Mouse (Mus musculus) left cerebral cortex, adult 6 months (tissue): ENCODE measurements around the gene Igfals. TPM values are rescaled to one million over a fixed set of nuclear protein-coding genes. Genes with fewer than 3 reads are reported as not detected.

Experiments used
- long read RNA-seq, 2 experiments: library from polyadenylated mRNA; unstranded; transcript quantifications; one replicate each; pipeline ENCODE4 v2.0.0; 2019 to 2020
- polyA plus RNA-seq: library from polyadenylated mRNA; unstranded; fragments of <200 nt; fragmentation: Nextera tagmentation; gene quantifications from 2 replicates; pipeline ENCODE4 v1.2.3, GENCODE M21; 2021

Gene Igfals
- not detected in 2 replicates for polyA plus RNA-seq
- long read RNA-seq, experiment 1 = 0 reads
- long read RNA-seq, experiment 2 = 0 reads

DNA sequence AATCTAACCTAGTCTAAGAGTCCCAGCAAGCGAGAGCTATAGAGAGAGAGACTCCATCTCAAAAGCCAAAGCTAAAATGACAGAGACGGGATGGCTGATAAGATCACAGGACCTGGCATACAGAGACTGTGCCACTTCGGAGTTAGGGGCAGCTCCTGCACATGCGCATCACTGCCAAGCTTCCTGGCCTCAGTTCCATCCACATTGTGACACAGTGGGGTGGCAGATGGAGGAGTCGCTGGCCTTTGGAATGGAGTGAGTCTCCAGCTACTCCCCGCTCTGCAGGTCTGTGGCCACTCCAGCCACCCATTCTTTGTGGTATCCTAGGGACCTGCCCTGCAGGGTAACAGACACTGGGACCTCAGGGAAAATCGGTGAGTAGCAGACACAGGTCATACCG lies at the start of gene Igfals:
Igfals (plus strand) TSS at position 222 of the 400 bp plus-strand sequence.

DNA sequence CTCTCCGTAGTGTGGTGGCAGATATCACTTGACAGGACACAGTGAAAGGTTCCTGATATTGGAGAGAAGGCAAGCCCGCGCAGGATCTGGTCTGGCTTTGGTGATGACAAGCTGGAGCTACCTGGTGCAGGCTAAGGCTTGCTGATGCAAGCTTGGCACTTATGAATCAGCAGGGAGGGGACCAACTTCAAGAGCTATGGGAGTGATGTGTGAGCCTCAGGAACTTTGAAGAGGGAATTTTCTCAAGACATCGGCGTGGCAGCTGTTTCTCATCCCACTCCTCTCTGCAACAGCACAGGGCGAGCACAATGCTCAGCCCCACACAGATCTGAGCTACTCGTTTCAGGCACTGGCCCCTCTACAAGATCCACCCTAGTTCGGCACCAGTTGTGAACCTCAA lies 26.0 kb upstream of the Igfals start, which contains the start of gene Hagh:
Hagh (plus strand) TSS at position 302 of the 400 bp plus-strand sequence.

GRCm38 (mm10) chr17:24850065-24850772 lies 15.6 kb upstream of the Igfals start, which contains the start of gene Fahd1:
Gene Fahd1 (minus strand): TSS chr17:24850364.

DNA sequence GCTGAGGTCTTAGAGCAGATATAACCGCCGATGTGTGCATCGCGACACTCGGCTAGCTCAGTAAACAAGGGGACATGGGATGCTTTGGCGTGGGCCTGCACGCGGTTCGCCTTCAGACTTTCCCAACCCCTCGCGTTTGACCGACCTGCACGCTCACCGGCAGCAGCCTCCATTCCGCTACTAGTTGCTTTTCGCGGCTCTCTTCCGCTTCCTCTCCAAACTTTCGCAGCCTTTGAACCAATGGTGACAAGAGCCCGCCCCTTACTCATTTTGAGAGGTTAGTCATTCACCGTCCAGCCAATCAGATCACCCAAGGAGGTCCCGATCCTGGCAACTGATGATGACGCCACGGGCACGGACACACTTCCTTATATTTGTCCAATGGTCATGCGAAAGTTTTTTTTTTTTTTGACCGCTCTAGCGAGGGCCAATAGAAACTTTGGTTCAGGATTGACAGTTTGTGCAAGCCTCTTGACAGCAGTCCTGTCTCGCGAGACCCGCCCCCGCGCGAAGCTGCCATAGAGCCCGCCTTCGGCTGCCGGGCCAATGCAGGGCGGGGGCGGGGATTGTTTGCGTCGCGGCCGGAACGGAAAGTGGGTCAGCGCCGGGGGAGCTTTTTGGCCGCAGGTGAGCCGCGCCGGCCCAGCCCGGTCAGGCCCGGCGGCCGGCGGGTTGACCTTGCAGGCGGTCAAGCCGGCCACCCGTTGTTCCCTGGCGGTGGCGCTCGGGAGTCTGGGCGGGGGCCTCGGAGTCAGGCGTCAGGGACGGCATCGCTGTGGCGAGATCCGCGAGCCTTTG lies 20.5 kb downstream of the Igfals start, which contains the start of the genes Nubp2 and Spsb3:
Nubp2 (minus strand) TSS at position 216 of the 798 bp plus-strand sequence.
Spsb3 (plus strand) TSS at position 510 of the 798 bp plus-strand sequence.

GRCm38 (mm10) chr17:24894995-24895547 lies 29.3 kb downstream of the Igfals start, which contains the start of the genes Eme2 and Mrps34:
Gene Eme2 (minus strand): TSS chr17:24895087.
Gene Mrps34 (plus strand): TSS chr17:24895116.

GRCm38 (mm10) chr17:24896241-24896992 lies 30.6 kb downstream of the Igfals start, which contains the start of gene Nme3:
Gene Nme3 (plus strand): TSS chr17:24896500.

Other genes with a start within 250 kb of the Igfals start
- gene Tsc2, start 233.4 kb upstream of the Igfals start, polyA plus RNA-seq = 60.7 and 86.2 TPM in 2 replicates
- 5.6 and 5.9 TPM in 2 replicates for gene Nthl1, start 233.3 kb upstream of the Igfals start, polyA plus RNA-seq
- gene Slc9a3r2, start 215.7 kb upstream of the Igfals start, polyA plus RNA-seq = 39.3 and 41.9 TPM in 2 replicates
- gene Npw, start 207.5 kb upstream of the Igfals start, polyA plus RNA-seq = 0.47 and 0.65 TPM in 2 replicates
- gene Zfp598, start 196.3 kb upstream of the Igfals start, polyA plus RNA-seq = 1.3 and 2.4 TPM in 2 replicates
- gene Syngr3, start 176.0 kb upstream of the Igfals start, polyA plus RNA-seq = 282 and 371 TPM in 2 replicates
- gene Gfer, start 169.8 kb upstream of the Igfals start, polyA plus RNA-seq = 33.0 and 34.1 TPM in 2 replicates
- 0.98 and 1.1 TPM in 2 replicates for gene Noxo1, start 169.8 kb upstream of the Igfals start, polyA plus RNA-seq
- 15.2 and 20.2 TPM in 2 replicates for gene Tbl3, start 158.3 kb upstream of the Igfals start, polyA plus RNA-seq
- gene Rnf151, start 147.9 kb upstream of the Igfals start, polyA plus RNA-seq = not detected in 2 replicates
- gene Rps2, start 147.9 kb upstream of the Igfals start, polyA plus RNA-seq = 1,532 and 1,546 TPM in 2 replicates
- 938 and 1,009 TPM in 2 replicates for gene Ndufb10, start 141.5 kb upstream of the Igfals start, polyA plus RNA-seq
- gene Rpl3l, start 138.2 kb upstream of the Igfals start, polyA plus RNA-seq = 0.19 and 0.53 TPM in 2 replicates
- 6.8 and 17.1 TPM in 2 replicates for gene Msrb1, start 129.4 kb upstream of the Igfals start, polyA plus RNA-seq
- gene Hs3st6, start 113.0 kb upstream of the Igfals start, polyA plus RNA-seq = 0.55 and 0.97 TPM in 2 replicates
- not detected in 2 replicates for gene Meiob, start 61.7 kb upstream of the Igfals start, polyA plus RNA-seq
- gene Hagh, start 25.9 kb upstream of the Igfals start, polyA plus RNA-seq = 287 and 337 TPM in 2 replicates
- 21.7 and 24.4 TPM in 2 replicates for gene Fahd1, start 15.6 kb upstream of the Igfals start, polyA plus RNA-seq
- gene Nubp2, start 20.4 kb downstream of the Igfals start, polyA plus RNA-seq = 42.6 and 58.2 TPM in 2 replicates
- 84.9 and 110 TPM in 2 replicates for gene Spsb3, start 20.6 kb downstream of the Igfals start, polyA plus RNA-seq
- 15.5 and 16.2 TPM in 2 replicates for gene Eme2, start 29.1 kb downstream of the Igfals start, polyA plus RNA-seq
- gene Mrps34, start 29.1 kb downstream of the Igfals start, polyA plus RNA-seq = 130 and 171 TPM in 2 replicates
- gene Nme3, start 30.5 kb downstream of the Igfals start, polyA plus RNA-seq = 117 and 135 TPM in 2 replicates
- 49.2 and 62.4 TPM in 2 replicates for gene Mapk8ip3, start 71.0 kb downstream of the Igfals start, polyA plus RNA-seq
- gene Jpt2, start 94.7 kb downstream of the Igfals start, polyA plus RNA-seq = 3.8 and 5.3 TPM in 2 replicates
- 4.1 and 9.0 TPM in 2 replicates for gene Cramp1l, start 149.8 kb downstream of the Igfals start, polyA plus RNA-seq
- 3.1 and 4.2 TPM in 2 replicates for gene Ift140, start 150.1 kb downstream of the Igfals start, polyA plus RNA-seq
- gene Tmem204, start 217.6 kb downstream of the Igfals start, polyA plus RNA-seq = 12.0 and 13.3 TPM in 2 replicates
- gene Telo2, start 250.0 kb downstream of the Igfals start, polyA plus RNA-seq = 7.1 and 7.9 TPM in 2 replicates